In genomic region chr10:75436604-75437217, GRCm38 (mm10) we compare ENCODE assay signal across 8 mouse cellular contexts. TPM values are rescaled to one million over a fixed set of nuclear protein-coding genes. Genes with fewer than 3 reads are reported as not detected.
DNase-seq lines count a peak whose midpoint lies in the region; ATAC-seq lines count a peak whose summit lies in the region.

No protein-coding gene starts in this region.

- no peak; the same call in 1 of the 2 replicates for ATAC-seq in heart, embryonic 11.5 days (replicated peaks; ENCODE audit: insufficient number of reproducible peaks, low FRiP score, low TSS enrichment)
- ATAC-seq in midbrain, embryonic 13.5 days, result peak; percentile 53

- H3K4me2 ChIP-seq in heart, embryonic 11.5 days, result no peak overlapping the region
- no peak overlapping the region for H3K4me2 ChIP-seq in midbrain, embryonic 13.5 days (replicated peaks)

- H3K27me3 ChIP-seq in heart, embryonic 11.5 days (ENCODE audit: control insufficient read depth, insufficient read depth, low read length), result no peaks in the 10 kb centered on the region
- 0 out of 2 replicates have a peak, but pooled peaks cover 3% of the 10 kb centered on the region for H3K27me3 ChIP-seq in midbrain, embryonic 13.5 days

- no peaks in the 10 kb centered on the region for H3K36me3 ChIP-seq in heart, embryonic 11.5 days (ENCODE audit: control insufficient read depth, insufficient read depth, low read length)
- H3K36me3 ChIP-seq in midbrain, embryonic 13.5 days, result no peaks in the 10 kb centered on the region

- intact Hi-C loops in left cerebral cortex, postnatal 36 days (cut with DNase I), result loop anchor here (5.0 kb wide), 3 partner anchors 51 to 254 kb away; partner anchors contain the start of gene Adora2a

- 17% methylated on average over 3 of the region's 3 CpGs for WGBS in heart, embryonic 11.5 days (ENCODE audit: insufficient replicate concordance)
- 21% methylated on average over 3 of the region's 3 CpGs for WGBS in midbrain, embryonic 13.5 days

- no peak overlapping the region for H3K27ac ChIP-seq in heart, embryonic 11.5 days (ENCODE audit: low read depth, low read length)
- no peak overlapping the region for H3K27ac ChIP-seq in midbrain, embryonic 13.5 days

- peaks cover 10% of the 10 kb centered on the region for H3K4me1 ChIP-seq in heart, embryonic 11.5 days (ENCODE audit: control insufficient read depth, insufficient read depth, low read length)
- no peaks in the 10 kb centered on the region; the same call in 1 of the 2 replicates for H3K4me1 ChIP-seq in midbrain, embryonic 13.5 days (replicated peaks)

- H3K9me3 ChIP-seq in heart, embryonic 11.5 days (replicated peaks; ENCODE audit: control insufficient read depth, low read length), result no peaks in the 10 kb centered on the region
- no peaks in the 10 kb centered on the region for H3K9me3 ChIP-seq in midbrain, embryonic 13.5 days

- DNase-seq in heart, adult 11 months, result peak; percentile 96
- peak; percentile 75 to 90 for DNase-seq in cerebellum, postnatal 4 days (ENCODE audit: low spot score in 2 of 2)
- peak; percentile 80 for DNase-seq in gastrocnemius, postnatal 10 days
- DNase-seq in kidney, adult 18-20 months, result peak; percentile 85
- DNase-seq in left cerebral cortex, postnatal 36 days (ENCODE audit: low spot score in 2 of 2), result peak; percentile 65 to 77
- DNase-seq in spleen, adult 12 weeks (ENCODE audit: low spot score), result peak; percentile 68

- H3K9ac ChIP-seq in heart, embryonic 11.5 days (ENCODE audit: low read depth, low read length), result no peak overlapping the region
- H3K9ac ChIP-seq in midbrain, embryonic 13.5 days (replicated peaks), result no peak overlapping the region

- H3K4me3 ChIP-seq in heart, embryonic 11.5 days (ENCODE audit: low read depth, low read length), result no peak overlapping the region
- no peak overlapping the region for H3K4me3 ChIP-seq in midbrain, embryonic 13.5 days (replicated peaks)

RNA-seq across cellular contexts. Expression of gene Upb1, which starts 35.8 kb away (rescaled TPM):
- polyA plus RNA-seq in heart, embryonic 11.5 days (2014; fragmentation: Nextera tagmentation; extraction: Ambion mirVana), result 0.39 and 0.46 TPM in 2 replicates
- total RNA-seq in gastrocnemius, postnatal 10 days (2021), result under 1 TPM; 0.20 to 0.21 TPM
- under 1 TPM; 0.22 to 0.39 TPM for total RNA-seq in left cerebral cortex, postnatal 36 days (2021)
- polyA plus RNA-seq in midbrain, embryonic 13.5 days (2015; fragmentation: Nextera tagmentation; extraction: Ambion mirVana), result not detected in 2 replicates
